Mouse (Mus musculus): ENCODE results near the gene Tlr7.
"Not testable (repeated sequence)": the region's sequence is repeated elsewhere in the genome, so short reads cannot be mapped to it uniquely, and the experiment has no call there.

Tlr7 gene

DNA sequence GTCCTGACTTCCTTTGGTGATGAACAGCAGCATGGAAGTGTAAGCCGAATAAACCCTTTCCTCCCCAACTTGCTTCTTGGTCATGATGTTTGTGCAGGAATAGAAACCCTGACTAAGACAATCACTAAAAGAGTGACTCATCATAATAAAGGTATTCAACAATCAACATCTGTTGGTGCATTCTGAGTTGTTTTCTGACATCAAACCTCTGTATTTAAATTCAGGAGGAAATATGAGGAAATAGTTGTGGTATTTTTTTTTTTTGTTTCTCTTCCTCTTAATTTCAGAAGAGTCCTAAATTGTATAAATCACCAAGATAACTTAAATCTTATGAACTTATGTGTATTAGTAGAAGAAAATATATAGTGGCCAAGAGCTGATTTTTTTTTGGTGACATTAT lies 28.3 kb downstream of the Tlr7 start:
- DNase-seq (ENCODE audit: extremely low spot score): not testable (repeated sequence)

- peak; percentile 56 for DNase-seq (ENCODE audit: extremely low spot score)
Observed at GRCm38 (mm10) chrX:167276953-167277352, 53.4 kb downstream of the Tlr7 start.

- DNase-seq (ENCODE audit: extremely low spot score): no peak
Observed at GRCm38 (mm10) chrX:167276551-167276950, 53.8 kb downstream of the Tlr7 start.

DNA sequence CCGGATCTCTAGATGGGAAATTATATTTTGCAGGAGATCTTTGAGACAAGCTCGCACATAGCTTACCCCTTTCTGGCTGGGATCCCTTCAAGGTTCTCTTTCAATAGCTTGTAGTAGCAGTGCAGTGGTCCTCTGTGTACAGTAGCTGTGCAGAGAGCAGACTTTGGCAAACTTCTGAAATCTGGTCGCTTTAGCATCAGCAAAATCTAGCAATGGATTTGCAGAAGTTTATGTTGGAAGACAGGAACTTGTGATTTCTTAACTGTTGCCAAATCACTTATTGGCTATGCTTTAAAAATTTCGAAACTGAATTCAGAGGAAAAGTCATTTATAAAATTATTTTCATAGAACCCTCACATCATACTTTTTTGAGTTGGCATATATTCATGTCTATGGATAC lies 66.3 kb downstream of the Tlr7 start, which contains the start of gene Tlr8:
Gene Tlr8 (minus strand): TSS at position 244 of the 400 bp plus-strand sequence.
- DNase-seq (ENCODE audit: extremely low spot score): no peak

- DNase-seq (ENCODE audit: extremely low spot score): no peak
Observed at GRCm38 (mm10) chrX:167263530-167263929, 66.8 kb downstream of the Tlr7 start.
